Mouse (Mus musculus): ENCODE data around the gene Fmnl2. TPM values are rescaled to one million over a fixed set of nuclear protein-coding genes. Genes with fewer than 3 reads are reported as not detected.
A peak's percentile ranks its signal among the peaks of the same experiment; 100 is the strongest.

The Fmnl2 gene
- polyA plus RNA-seq, 1 experiment from 2014 or later: 13.7 TPM

GRCm38 (mm10) chr2:53095489-53095888 lies 237.8 kb downstream of the Fmnl2 start:
- WGBS: 89% methylated on average over 3 of the region's 3 CpGs
- H3K4me1 ChIP-seq: 0 out of 2 replicates have a peak, but pooled peaks cover 3% of the 10 kb centered on the region
- peak overlapping the region; percentile 60; the same call in 1 of the 2 replicates for H3K27ac ChIP-seq
- no peak overlapping the region for H3K4me3 ChIP-seq
- H3K9me3 ChIP-seq: no peaks in the 10 kb centered on the region
- peaks cover 15% of the 10 kb centered on the region for H3K36me3 ChIP-seq
- H3K27me3 ChIP-seq: no peaks in the 10 kb centered on the region
- ATAC-seq (ENCODE audit: insufficient number of reproducible peaks, insufficient read depth, low FRiP score, low TSS enrichment, low read depth): no peak
- H3K4me2 ChIP-seq: no peak overlapping the region
- H3K9ac ChIP-seq: no peak overlapping the region

DNA sequence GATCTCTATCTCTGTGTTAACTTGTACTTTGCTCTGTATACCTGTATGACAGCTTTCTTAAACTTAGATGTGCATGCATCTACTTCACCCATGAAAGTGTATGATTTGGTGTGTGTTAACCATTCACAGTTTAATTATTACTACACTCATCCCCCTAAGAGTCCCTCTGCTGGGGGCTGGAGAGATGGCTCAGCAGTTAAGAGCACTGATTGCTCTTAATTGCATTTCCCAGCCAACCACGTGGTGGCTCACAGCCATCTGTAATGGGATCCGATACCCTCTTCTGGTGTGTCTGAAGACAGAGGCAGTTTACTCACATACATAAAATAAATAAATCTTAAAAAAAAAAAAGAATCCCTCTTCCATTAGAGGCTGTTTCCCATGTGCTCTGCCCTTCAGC lies 242.4 kb downstream of the Fmnl2 start:
- no peak for ATAC-seq (ENCODE audit: insufficient number of reproducible peaks, insufficient read depth, low FRiP score, low TSS enrichment, low read depth)
- H3K4me2 ChIP-seq: no peak overlapping the region
- no peak overlapping the region for H3K27ac ChIP-seq
- no peaks in the 10 kb centered on the region for H3K9me3 ChIP-seq
- no peak overlapping the region for H3K9ac ChIP-seq
- peaks cover 40% of the 10 kb centered on the region for H3K36me3 ChIP-seq
- no peak overlapping the region for H3K4me3 ChIP-seq
- WGBS: 35% methylated on average over 2 of the region's 2 CpGs
- H3K27me3 ChIP-seq: no peaks in the 10 kb centered on the region
- 0 out of 2 replicates have a peak, but pooled peaks cover 3% of the 10 kb centered on the region for H3K4me1 ChIP-seq

- peaks cover 59% of the 10 kb centered on the region for H3K36me3 ChIP-seq
- no peak for ATAC-seq (ENCODE audit: insufficient number of reproducible peaks, insufficient read depth, low FRiP score, low TSS enrichment, low read depth)
Observed at GRCm38 (mm10) chr2:53101885-53102740, 244.5 kb downstream of the Fmnl2 start.

DNA sequence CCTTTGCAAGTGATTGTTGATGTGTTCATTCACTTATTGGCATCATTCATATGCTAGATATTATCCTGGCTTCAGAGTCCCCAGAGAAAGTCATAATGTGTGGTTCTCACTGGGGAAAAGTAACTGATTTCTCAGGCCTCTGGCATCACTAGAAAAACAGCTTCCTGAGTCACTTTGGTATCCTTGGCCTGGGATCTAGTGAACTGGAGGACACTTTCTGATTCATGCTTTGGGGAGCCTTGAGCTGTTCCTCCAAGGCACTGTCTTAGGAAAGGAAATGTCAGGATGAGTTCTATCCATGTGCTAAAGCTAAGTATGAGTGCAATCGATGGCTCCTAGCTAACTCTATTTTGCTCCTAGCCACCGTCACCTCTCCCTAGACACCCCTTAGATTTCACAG lies 245.2 kb downstream of the Fmnl2 start:
- H3K4me3 ChIP-seq: no peak overlapping the region
- WGBS: 93% methylated on average over 2 of the region's 2 CpGs
- no peaks in the 10 kb centered on the region for H3K9me3 ChIP-seq
- no peak for ATAC-seq (ENCODE audit: insufficient number of reproducible peaks, insufficient read depth, low FRiP score, low TSS enrichment, low read depth)
- H3K36me3 ChIP-seq: peaks cover 62% of the 10 kb centered on the region
- 0 out of 2 replicates have a peak, but pooled peaks cover 3% of the 10 kb centered on the region for H3K4me1 ChIP-seq
- H3K4me2 ChIP-seq: no peak overlapping the region
- H3K9ac ChIP-seq: no peak overlapping the region
- H3K27ac ChIP-seq: no peak overlapping the region
- H3K27me3 ChIP-seq: no peaks in the 10 kb centered on the region

More at GRCm38 (mm10) chr2:53101885-53102740, 244.5 kb downstream of the Fmnl2 start:
- Histone ChIP-seq H3K9me3 (no peaks in the 10 kb centered on the region), H3K27me3 (no peaks in the 10 kb centered on the region), H3K27ac (no peak overlapping the region), H3K4me3 (no peak overlapping the region), H3K4me1 (0 out of 2 replicates have a peak, but pooled peaks cover 3% of the 10 kb centered on the region), H3K9ac (no peak overlapping the region), H3K4me2 (no peak overlapping the region)
- WGBS: 88% methylated on average over 11 of the region's 11 CpGs

DNA sequence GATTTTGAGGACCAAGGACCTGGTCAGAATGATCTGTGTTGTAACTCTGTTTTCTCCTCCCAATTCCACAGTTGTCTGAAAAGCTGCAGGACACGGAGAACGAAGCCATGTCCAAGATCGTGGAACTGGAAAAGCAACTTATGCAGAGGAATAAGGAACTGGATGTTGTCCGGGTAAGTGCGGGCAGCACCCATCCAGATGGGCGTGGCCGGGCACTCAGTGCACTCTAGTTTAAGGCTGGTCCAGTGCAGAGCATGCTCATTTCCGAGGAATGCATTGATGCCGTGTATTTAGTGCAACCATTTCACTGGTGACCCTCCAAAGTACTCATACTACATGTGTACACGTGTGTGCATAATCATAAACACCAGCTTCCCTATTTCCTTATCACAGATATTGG lies 247.7 kb downstream of the Fmnl2 start:
- Histone ChIP-seq H3K9me3 (no peaks in the 10 kb centered on the region), H3K4me1 (no peaks in the 10 kb centered on the region), H3K27me3 (no peaks in the 10 kb centered on the region), H3K4me2 (no peak overlapping the region), H3K27ac (no peak overlapping the region), H3K4me3 (no peak overlapping the region), H3K9ac (no peak overlapping the region), H3K36me3 (peaks cover 76% of the 10 kb centered on the region)
- WGBS: 90% methylated on average over 10 of the region's 10 CpGs
- no peak for ATAC-seq (ENCODE audit: insufficient number of reproducible peaks, insufficient read depth, low FRiP score, low TSS enrichment, low read depth)

DNA sequence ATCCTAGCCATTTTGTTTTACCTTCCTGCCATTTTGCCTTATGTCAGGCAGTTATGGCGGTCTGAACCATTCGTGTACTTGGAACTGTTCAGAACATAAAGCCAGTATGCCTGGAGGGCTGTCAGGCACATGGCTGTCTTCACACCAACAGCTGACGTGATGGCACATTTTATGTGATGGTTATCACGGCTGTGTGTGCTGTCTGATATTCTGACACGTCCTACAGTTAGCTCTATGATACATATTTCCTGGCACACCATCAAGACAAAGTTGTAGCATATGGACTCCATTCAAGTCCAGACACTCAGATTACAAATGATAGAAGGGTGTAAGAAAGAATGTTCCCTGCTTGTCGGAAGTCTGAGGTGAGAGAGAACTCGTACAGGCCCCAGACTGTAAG lies 248.4 kb downstream of the Fmnl2 start:
- no peaks in the 10 kb centered on the region for H3K9me3 ChIP-seq
- H3K27me3 ChIP-seq: no peaks in the 10 kb centered on the region
- no peak overlapping the region for H3K4me3 ChIP-seq
- H3K36me3 ChIP-seq: peaks cover 82% of the 10 kb centered on the region
- H3K9ac ChIP-seq: no peak overlapping the region
- H3K27ac ChIP-seq: no peak overlapping the region
- 78% methylated on average over 7 of the region's 7 CpGs for WGBS
- H3K4me1 ChIP-seq: no peaks in the 10 kb centered on the region
- ATAC-seq (ENCODE audit: insufficient number of reproducible peaks, insufficient read depth, low FRiP score, low TSS enrichment, low read depth): no peak
- no peak overlapping the region for H3K4me2 ChIP-seq

- 88% methylated on average over 8 of the region's 8 CpGs for whole genome bisulfite sequencing
- peaks cover 85% of the 10 kb centered on the region for H3K36me3 ChIP-seq
- no peak overlapping the region for H3K4me2 ChIP-seq
- H3K27me3 ChIP-seq: no peaks in the 10 kb centered on the region
- ATAC-seq (ENCODE audit: insufficient number of reproducible peaks, insufficient read depth, low FRiP score, low TSS enrichment, low read depth): no peak
- H3K9ac ChIP-seq: no peak overlapping the region
- H3K4me3 ChIP-seq: no peak overlapping the region
- no peaks in the 10 kb centered on the region for H3K4me1 ChIP-seq
- no peak overlapping the region for H3K27ac ChIP-seq
- H3K9me3 ChIP-seq: no peaks in the 10 kb centered on the region
Observed at GRCm38 (mm10) chr2:53106472-53106871, 248.8 kb downstream of the Fmnl2 start.

DNA sequence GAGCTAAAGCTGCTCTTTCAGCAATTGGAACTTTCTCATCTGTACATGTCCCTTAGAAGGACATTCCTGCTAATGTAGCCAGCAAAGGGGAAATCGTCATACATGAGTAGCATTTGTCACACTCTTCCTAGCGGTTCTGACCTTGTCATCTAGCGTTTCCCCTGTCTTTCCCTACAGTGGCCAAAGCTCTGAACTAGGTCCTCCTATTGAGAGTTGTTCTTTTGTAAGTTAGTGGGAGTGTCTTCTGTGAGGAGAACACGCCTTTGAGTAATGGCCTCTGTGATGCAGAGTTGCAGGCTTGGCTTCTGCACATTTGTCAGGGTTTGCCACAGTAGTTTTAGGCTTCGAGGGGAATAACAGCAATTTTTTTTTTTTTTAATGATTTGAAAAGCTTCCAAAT lies 250.9 kb downstream of the Fmnl2 start:
- Histone ChIP-seq H3K9ac (no peak overlapping the region), H3K4me2 (no peak overlapping the region), H3K9me3 (no peaks in the 10 kb centered on the region), H3K36me3 (peaks cover 84% of the 10 kb centered on the region), H3K4me1 (no peaks in the 10 kb centered on the region), H3K4me3 (no peak overlapping the region), H3K27ac (no peak overlapping the region), H3K27me3 (no peaks in the 10 kb centered on the region)
- WGBS: 90% methylated on average over 5 of the region's 5 CpGs
- ATAC-seq (ENCODE audit: insufficient number of reproducible peaks, insufficient read depth, low FRiP score, low TSS enrichment, low read depth): no peak

- no peak for ATAC-seq (ENCODE audit: insufficient number of reproducible peaks, insufficient read depth, low FRiP score, low TSS enrichment, low read depth)
- Histone ChIP-seq H3K9me3 (no peaks in the 10 kb centered on the region), H3K9ac (no peak overlapping the region), H3K27me3 (no peaks in the 10 kb centered on the region), H3K27ac (no peak overlapping the region), H3K4me2 (no peak overlapping the region), H3K4me3 (no peak overlapping the region), H3K4me1 (no peaks in the 10 kb centered on the region), H3K36me3 (peaks cover 66% of the 10 kb centered on the region)
- WGBS: 67% methylated on average over 5 of the region's 5 CpGs
Observed at GRCm38 (mm10) chr2:53121797-53122196, 264.1 kb downstream of the Fmnl2 start.

DNA sequence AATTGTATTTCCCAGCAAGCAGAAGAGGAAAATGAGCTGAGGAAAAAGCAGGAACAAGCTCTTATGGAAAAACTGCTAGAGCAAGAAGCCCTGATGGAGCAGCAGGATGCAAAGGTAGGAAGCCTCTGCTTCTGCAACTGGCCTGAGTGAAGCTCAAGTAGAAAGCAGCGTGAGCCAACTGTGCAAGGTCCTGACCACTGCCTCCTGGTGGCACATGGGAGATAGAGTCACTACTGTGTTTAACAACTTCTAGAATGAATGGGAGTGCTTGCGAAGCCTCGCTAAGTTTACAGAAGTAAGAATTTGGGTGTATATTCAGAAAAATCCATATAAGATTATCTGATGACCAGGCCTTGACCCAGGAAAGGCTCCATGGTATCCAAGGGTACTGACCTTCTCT lies 268.3 kb downstream of the Fmnl2 start:
- Histone ChIP-seq H3K4me2 (no peak overlapping the region), H3K9me3 (no peaks in the 10 kb centered on the region), H3K36me3 (peaks cover 62% of the 10 kb centered on the region), H3K27ac (no peak overlapping the region), H3K4me1 (no peaks in the 10 kb centered on the region), H3K4me3 (no peak overlapping the region), H3K9ac (no peak overlapping the region), H3K27me3 (no peaks in the 10 kb centered on the region)
- WGBS: 88% methylated on average over 3 of the region's 3 CpGs
- ATAC-seq (ENCODE audit: insufficient number of reproducible peaks, insufficient read depth, low FRiP score, low TSS enrichment, low read depth): no peak

- Histone ChIP-seq H3K27ac (no peak overlapping the region), H3K4me2 (no peak overlapping the region), H3K9me3 (no peaks in the 10 kb centered on the region), H3K4me3 (no peak overlapping the region), H3K4me1 (no peaks in the 10 kb centered on the region), H3K27me3 (no peaks in the 10 kb centered on the region), H3K36me3 (peaks cover 60% of the 10 kb centered on the region), H3K9ac (no peak overlapping the region)
- no peak for ATAC-seq (ENCODE audit: insufficient number of reproducible peaks, insufficient read depth, low FRiP score, low TSS enrichment, low read depth)
- 82% methylated on average over 6 of the region's 6 CpGs for WGBS
Observed at GRCm38 (mm10) chr2:53129070-53129469, 271.4 kb downstream of the Fmnl2 start.

DNA sequence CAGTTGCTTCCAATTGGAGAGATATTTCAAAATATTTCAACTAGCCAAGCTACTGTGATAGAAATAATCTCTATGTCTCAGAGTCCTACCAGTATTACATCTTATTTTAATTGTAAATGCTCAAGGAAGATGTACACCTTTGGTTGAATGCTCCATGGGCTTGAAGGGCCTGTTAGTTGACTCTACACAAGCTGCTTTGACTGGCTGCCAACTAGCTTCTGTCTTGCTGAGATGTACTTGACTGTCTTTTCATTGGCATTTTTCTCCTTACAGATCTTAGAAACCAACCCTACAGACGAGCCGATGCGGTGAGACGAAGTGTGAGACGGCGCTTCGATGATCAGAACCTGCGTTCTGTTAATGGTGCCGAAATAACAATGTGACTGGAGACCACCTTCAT lies 273.9 kb downstream of the Fmnl2 start:
- H3K4me1 ChIP-seq: no peaks in the 10 kb centered on the region
- H3K27me3 ChIP-seq: no peaks in the 10 kb centered on the region
- no peak overlapping the region for H3K4me2 ChIP-seq
- no peak overlapping the region for H3K27ac ChIP-seq
- peaks cover 54% of the 10 kb centered on the region for H3K36me3 ChIP-seq
- no peak for ATAC-seq (ENCODE audit: insufficient number of reproducible peaks, insufficient read depth, low FRiP score, low TSS enrichment, low read depth)
- no peak overlapping the region for H3K9ac ChIP-seq
- H3K4me3 ChIP-seq: no peak overlapping the region
- 96% methylated on average over 9 of the region's 9 CpGs for WGBS
- H3K9me3 ChIP-seq: no peaks in the 10 kb centered on the region

Measured in embryonic facial prominence, embryonic 13.5 days (tissue).